Mouse (Mus musculus) liver, postnatal 0 days (tissue): Measurements from ENCODE around the gene 1700016H13Rik. TPM values are rescaled to one million over a fixed set of nuclear protein-coding genes. Genes with fewer than 3 reads are reported as not detected.
A peak's percentile ranks its signal among the peaks of the same experiment; 100 is the strongest.

Source experiments
- ATAC-seq: fragments of 200-750 bp; cut with Nextera tagmentation; 2 replicates; pipeline ENCODE4 v1.8.0; 2017; ENCODE audit warnings: mild to moderate bottlenecking, moderate library complexity
- DNase-seq: peaks from one replicate; pipeline ENCODE4 v3.0.0-alpha.2; 2016
- H3K27ac ChIP-seq: fragments of 300-500 bp; sonication (generic); 2 replicates; pipeline ENCODE4 v1.5.1; 2014; ENCODE audit warnings: antibody characterized with exemption, moderate library complexity, mild to moderate bottlenecking, low read depth
- H3K27me3 ChIP-seq: fragments of 300-500 bp; sonication (generic); 2 replicates; pipeline ENCODE4 v1.6.1; 2014; ENCODE audit warnings: low read length, control low read depth, mixed read lengths; ENCODE audit not compliant: insufficient read depth
- H3K36me3 ChIP-seq: fragments of 300-500 bp; sonication (generic); replicated peaks from 2 replicates; pipeline ENCODE4 v1.6.1; 2014; ENCODE audit warnings: mild to moderate bottlenecking, control low read depth, low read length, moderate library complexity, mixed read lengths; ENCODE audit not compliant: insufficient read depth
- H3K4me1 ChIP-seq: fragments of 300-500 bp; sonication (generic); 2 replicates; pipeline ENCODE4 v1.6.1; 2014; ENCODE audit warnings: antibody characterized with exemption, mild to moderate bottlenecking, control low read depth; ENCODE audit not compliant: insufficient read depth
- H3K4me2 ChIP-seq: fragments of 300-500 bp; sonication (generic); 2 replicates; pipeline ENCODE4 v1.6.1; 2014; ENCODE audit warnings: low read depth, mild to moderate bottlenecking, low read length, moderate library complexity, mixed read lengths
- H3K4me3 ChIP-seq: fragments of 300-500 bp; sonication (generic); 2 replicates; pipeline ENCODE4 v1.5.1; 2014; ENCODE audit warnings: low read depth, low read length
- H3K9ac ChIP-seq: fragments of 300-500 bp; sonication (generic); replicated peaks from 2 replicates; pipeline ENCODE4 v1.6.1; 2014; ENCODE audit warnings: mild to moderate bottlenecking, moderate library complexity
- H3K9me3 ChIP-seq: fragments of 300-500 bp; sonication (generic); 2 replicates; pipeline ENCODE4 v1.6.1; 2016; ENCODE audit warnings: mild to moderate bottlenecking, control low read depth, low read length, mixed read lengths
- CTCF ChIP-seq: sonication (generic); IDR thresholded peaks from 2 replicates; pipeline ENCODE4 v1.5.1; 2016; ENCODE audit warnings: antibody characterized with exemption, low read depth
- EP300 ChIP-seq: IDR thresholded peaks from 2 replicates; pipeline ENCODE4 v1.6.1; 2016; ENCODE audit warnings: antibody characterized with exemption, low read depth, mild to moderate bottlenecking
- WGBS: fragments of 180-500 bp; shearing (Covaris S2); extraction: QIAGEN DNeasy Blood & Tissue Kit; methylation state at CpG from one replicate; pipeline ENCODE4 v1.1.7; 2014; ENCODE audit not compliant: insufficient replicate concordance; 5-methylcytosine and 5-hydroxymethylcytosine counted together
- polyA plus RNA-seq: library from polyadenylated mRNA; unstranded; fragments of >200 nt; fragmentation: Nextera tagmentation; extraction: Ambion mirVana; gene quantifications from 2 replicates; pipeline ENCODE4 v1.2.1, GENCODE M21; 2015

Gene 1700016H13Rik
- polyA plus RNA-seq, 1 experiment from 2014 or later: not detected

DNA sequence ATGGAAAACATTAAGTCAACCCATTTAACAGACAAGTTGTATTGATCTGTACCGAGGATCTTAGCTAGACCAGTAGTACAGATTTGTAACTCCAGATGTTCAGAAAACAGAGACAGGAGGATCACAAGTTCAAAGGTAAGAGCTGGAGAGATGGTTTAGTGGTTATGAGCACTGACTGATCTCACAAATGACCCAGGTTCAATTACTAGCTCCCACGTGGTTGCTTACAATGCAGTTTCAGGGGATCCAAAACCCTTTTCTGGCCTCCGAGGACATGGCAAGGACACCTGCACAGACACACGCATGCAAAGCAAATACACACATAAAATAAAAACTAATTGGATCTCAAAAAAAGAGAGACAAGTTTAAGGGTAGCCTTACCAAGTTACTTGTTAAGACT, 42.8 kb upstream of the 1700016H13Rik start:
- Histone ChIP-seq H3K9ac (no peak overlapping the region), H3K4me1 (no peaks in the 10 kb centered on the region), H3K27ac (no peak overlapping the region), H3K4me2 (no peak overlapping the region), H3K9me3 (no peaks in the 10 kb centered on the region), H3K27me3 (peaks cover 9% of the 10 kb centered on the region), H3K4me3 (no peak overlapping the region), H3K36me3 (0 out of 2 replicates have a peak, but pooled peaks cover 4% of the 10 kb centered on the region)
- no peak for TF ChIP-seq EP300
- no peak for TF ChIP-seq CTCF
- 57% methylated on average over 4 of the region's 4 CpGs for WGBS
- no peak for DNase-seq
- no peak for ATAC-seq

- Histone ChIP-seq H3K4me2 (no peak overlapping the region), H3K27ac (no peak overlapping the region), H3K36me3 (0 out of 2 replicates have a peak, but pooled peaks cover 4% of the 10 kb centered on the region), H3K4me3 (no peak overlapping the region), H3K4me1 (no peaks in the 10 kb centered on the region), H3K9me3 (no peaks in the 10 kb centered on the region), H3K27me3 (peaks cover 11% of the 10 kb centered on the region), H3K9ac (no peak overlapping the region)
- no peak for TF ChIP-seq CTCF
- 52% methylated on average over 5 of the region's 5 CpGs for WGBS
- DNase-seq: no peak
- no peak for ATAC-seq
Observed at GRCm38 (mm10) chr5:103697875-103698491, 42.2 kb upstream of the 1700016H13Rik start.

- ATAC-seq (no peak), DNase-seq (no peak)
- Histone ChIP-seq H3K36me3 (no peaks in the 10 kb centered on the region), H3K27ac (no peak overlapping the region; the same call in 1 of the 2 replicates), H3K4me1 (peaks cover 5% of the 10 kb centered on the region), H3K9me3 (no peaks in the 10 kb centered on the region), H3K27me3 (peaks cover 18% of the 10 kb centered on the region), H3K9ac (0 out of 2 replicates have a peak overlapping the region, but pooled peaks have one; percentile 5), H3K4me3 (peak overlapping the region; percentile 79), H3K4me2 (peak overlapping the region; percentile 96)
- TF ChIP-seq CTCF (no peak), EP300 (no peak)
- WGBS: 42% methylated on average over 6 of the region's 6 CpGs
Observed at GRCm38 (mm10) chr5:103694094-103694493, 38.3 kb upstream of the 1700016H13Rik start.

- DNase-seq (peak; percentile 45), ATAC-seq (no peak)
- Histone ChIP-seq H3K27me3 (peaks cover 18% of the 10 kb centered on the region), H3K4me3 (peak overlapping the region; percentile 79), H3K27ac (peak overlapping the region; percentile 75), H3K4me2 (peak overlapping the region; percentile 96), H3K4me1 (peaks cover 5% of the 10 kb centered on the region), H3K36me3 (no peaks in the 10 kb centered on the region), H3K9ac (peak overlapping the region; percentile 71), H3K9me3 (no peaks in the 10 kb centered on the region)
- no peak for TF ChIP-seq EP300
- no peak for TF ChIP-seq CTCF
- WGBS: under 1% methylated on average over 28 of the region's 28 CpGs
Observed at GRCm38 (mm10) chr5:103693041-103693641, 37.3 kb upstream of the 1700016H13Rik start.

- Histone ChIP-seq H3K9ac (peak overlapping the region; percentile 71), H3K36me3 (no peaks in the 10 kb centered on the region), H3K4me1 (peaks cover 5% of the 10 kb centered on the region), H3K27me3 (peaks cover 18% of the 10 kb centered on the region), H3K4me2 (peak overlapping the region; percentile 96), H3K27ac (peak overlapping the region; percentile 75), H3K4me3 (peak overlapping the region; percentile 79), H3K9me3 (no peaks in the 10 kb centered on the region)
- WGBS: under 1% methylated on average over 33 of the region's 34 CpGs
- ATAC-seq: peak; percentile 21; the same call in 1 of the 2 replicates
- no peak for DNase-seq
- TF ChIP-seq EP300 (no peak), CTCF (no peak)
Observed at GRCm38 (mm10) chr5:103692531-103693040, 36.8 kb upstream of the 1700016H13Rik start.

DNA sequence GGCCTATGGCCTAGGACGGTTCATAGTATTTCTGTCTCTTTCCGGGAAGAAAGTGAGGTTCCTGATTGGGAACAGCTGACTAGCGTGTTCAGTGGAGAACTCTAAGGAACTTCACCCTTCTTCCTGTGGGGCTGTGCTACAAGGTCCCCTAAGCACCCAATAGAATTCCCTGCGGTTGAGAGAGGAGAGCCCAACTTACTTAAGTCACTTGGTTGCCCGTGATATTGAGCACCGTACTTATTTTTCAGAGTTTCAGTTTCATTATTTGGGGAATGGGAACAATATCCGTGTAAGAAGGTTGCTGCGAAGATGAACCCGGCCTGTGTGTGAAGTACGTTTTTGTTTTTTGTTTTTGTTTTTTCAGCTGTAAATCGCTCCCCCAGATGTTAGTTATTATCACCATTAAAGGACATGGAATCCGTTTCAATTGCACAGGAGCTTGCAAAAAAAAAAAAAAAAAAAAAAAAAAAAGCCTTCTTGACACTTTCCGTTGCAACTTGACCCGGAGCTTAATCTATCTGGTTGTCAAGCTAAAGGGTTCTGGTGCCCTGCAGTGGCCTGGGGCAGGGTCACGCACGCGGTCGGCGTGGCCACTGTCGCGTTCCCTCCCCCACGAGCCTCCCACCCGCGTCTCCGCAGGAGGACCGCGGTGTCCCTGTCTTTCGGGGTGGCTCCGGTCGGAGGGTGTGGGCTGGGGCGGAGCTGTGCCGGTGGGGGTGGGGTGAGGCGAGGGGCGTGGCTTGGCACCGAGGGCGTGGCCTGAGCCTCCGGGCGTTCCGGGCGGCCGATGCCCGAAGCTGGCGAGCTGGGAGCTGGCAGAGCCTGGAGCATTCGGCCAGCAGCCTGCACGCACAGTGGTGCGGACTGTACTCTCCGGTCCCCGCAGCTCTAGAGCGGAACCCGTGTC, 36.1 kb upstream of the 1700016H13Rik start, which contains the start of gene Aff1:
Gene Aff1, plus strand, starts transcription at position 751 of the 907 bp plus-strand sequence.
- Histone ChIP-seq H3K27me3 (peaks cover 18% of the 10 kb centered on the region), H3K9ac (peak within 1 kb of the TSS; percentile 71), H3K27ac (peak within 1 kb of the TSS; percentile 75), H3K4me3 (peak within 1 kb of the TSS; percentile 79), H3K9me3 (no peaks in the 10 kb centered on the region), H3K4me2 (peak within 1 kb of the TSS; percentile 96), H3K36me3 (no peaks in the 10 kb centered on the region), H3K4me1 (peaks cover 5% of the 10 kb centered on the region)
- ATAC-seq (peak; percentile 97), DNase-seq (peak; percentile 97)
- 2% methylated on average over 47 of the region's 50 CpGs for WGBS
- TF ChIP-seq CTCF: no peak
- no peak for TF ChIP-seq EP300
